Mouse (Mus musculus) urinary bladder, postnatal 10 days (tissue): ENCODE data around the gene Gm20388.

Experiments
- DNase-seq: peaks from one replicate; pipeline ENCODE4 v3.0.0; 2022; ENCODE audit warnings: low spot score

Gene Gm20388

DNA sequence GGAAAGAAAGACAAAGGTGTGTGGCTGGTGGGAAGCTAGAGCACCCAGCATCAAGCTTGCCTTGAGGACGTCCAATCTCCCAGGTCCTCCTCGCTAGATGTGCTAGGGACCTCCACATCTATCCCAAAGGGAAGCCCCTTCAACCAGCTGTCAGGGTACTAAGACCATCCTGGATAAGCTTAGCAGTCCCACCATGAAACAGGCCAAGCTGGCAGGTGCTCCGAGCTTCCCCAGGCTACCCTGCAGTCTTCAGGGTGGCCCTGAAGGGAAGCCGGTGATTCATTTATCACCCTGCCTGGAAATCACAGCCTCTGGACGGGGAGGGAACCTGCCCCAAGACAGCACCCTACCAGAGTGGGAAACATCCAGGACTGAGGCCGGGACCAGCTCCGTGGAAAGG lies 1165.9 kb downstream of the Gm20388 start:
- no peak for DNase-seq

DNA sequence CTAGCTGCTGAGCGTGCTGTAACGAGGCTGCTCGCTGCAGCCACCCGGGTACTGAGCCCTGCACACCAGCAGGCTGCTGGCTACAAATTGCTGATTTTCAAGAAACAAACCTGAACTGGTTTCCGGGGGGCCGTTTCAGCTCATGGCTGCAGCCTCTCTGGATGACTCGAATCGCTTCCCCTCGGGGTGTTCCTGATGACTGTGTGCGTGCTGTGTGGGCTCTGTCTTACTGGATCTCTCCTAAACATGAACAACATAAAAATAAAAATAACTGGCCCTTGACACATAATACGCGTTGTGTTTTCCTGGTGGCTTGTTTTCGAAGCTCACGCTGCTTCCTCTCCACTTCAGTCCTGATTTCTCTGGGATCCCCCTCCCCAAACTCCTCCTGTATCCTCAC lies 1168.1 kb downstream of the Gm20388 start:
- no peak for DNase-seq

DNA sequence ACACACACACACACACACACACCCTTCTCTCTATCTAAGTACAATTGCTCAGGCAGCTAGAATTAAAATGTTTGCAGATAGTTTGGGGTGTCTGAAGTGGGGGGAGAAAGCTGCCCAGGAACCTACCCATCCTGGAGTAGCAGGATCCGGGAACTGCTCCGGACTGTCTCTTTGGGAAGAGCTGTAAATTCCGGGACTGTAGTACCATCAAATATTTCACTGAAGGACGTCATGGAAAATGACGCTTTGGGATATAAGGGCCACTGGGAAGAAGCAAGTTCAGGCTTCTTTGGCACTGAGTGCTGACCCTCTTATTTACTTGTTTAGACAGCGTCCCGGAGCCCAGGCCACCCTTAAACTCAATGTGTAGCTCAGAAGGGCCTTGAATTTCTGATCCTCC lies 1168.6 kb downstream of the Gm20388 start:
- DNase-seq = no peak

DNA sequence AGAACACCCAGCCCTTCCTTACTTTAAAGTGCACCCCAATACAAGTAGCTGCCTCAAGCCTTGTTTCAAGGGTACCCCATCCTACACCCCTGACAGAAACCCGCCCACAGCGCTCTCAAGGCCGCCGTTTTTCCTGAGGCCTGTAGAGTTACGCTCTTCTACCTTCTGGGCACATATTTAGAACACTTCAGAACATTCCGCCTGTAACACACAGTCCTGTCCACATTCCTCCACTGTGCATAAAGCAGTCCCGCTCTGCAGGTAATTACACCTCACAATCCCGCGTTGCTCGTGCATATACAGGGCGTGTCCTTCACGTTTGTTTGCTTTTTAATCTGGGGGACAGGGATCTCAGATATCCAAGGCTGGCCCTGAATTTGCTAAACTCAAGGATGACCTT lies 1169.3 kb downstream of the Gm20388 start:
- DNase-seq = no peak

DNA sequence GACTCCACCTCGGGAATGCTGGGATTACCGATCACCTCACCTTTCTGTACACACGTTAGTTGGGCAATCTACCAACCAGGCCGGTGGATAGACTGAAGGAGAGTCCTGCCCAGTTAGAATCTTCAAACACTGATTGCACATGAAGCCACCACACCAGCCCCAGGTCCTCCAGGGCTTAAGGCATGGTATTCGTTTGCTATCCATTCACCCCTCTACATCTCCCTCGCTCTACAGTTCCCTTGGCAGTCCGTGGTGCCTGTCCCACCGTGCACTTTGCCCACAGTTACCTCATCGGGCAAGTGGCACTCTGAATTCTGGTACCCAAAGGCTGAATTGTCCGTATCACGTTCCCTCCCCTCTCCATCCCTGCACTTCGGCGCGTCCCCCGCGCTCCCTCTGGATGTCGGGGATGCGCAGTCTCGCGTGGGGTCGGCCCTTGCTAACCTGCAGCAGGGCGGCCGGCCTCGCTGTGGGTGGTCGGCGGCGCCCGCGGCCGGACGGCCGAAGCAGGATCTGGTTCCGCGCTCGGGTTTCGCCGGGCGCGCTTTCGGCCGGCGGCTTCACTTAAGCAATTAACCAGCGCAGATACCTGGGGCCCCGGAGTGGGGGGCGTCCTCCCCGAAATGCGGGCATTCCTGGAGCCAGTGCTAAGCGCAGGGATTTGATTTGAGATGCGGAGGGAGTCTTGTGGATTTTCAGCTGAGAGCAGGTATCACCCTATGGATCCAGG lies 1169.9 kb downstream of the Gm20388 start:
- no peak for DNase-seq

DNA sequence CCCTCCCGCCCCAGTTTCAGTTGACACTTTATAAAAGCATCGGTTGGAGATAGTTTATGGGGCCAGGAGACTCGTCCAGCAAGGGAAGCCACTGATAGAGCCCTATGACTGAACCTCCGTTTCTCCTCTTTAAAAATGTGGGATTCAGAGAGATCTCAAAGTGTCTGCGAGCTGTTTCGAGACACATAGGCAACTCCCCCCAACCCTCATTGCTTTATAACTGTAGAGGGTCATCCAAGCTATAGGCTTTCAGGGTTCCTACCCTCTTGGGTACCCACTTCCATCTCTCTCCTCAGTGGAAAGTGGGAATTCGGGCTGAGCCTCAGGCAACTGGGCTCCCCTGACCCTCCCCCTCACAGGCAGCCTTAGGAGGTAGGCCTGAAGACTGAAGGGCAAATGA lies 1170.8 kb downstream of the Gm20388 start:
- DNase-seq = no peak

DNA sequence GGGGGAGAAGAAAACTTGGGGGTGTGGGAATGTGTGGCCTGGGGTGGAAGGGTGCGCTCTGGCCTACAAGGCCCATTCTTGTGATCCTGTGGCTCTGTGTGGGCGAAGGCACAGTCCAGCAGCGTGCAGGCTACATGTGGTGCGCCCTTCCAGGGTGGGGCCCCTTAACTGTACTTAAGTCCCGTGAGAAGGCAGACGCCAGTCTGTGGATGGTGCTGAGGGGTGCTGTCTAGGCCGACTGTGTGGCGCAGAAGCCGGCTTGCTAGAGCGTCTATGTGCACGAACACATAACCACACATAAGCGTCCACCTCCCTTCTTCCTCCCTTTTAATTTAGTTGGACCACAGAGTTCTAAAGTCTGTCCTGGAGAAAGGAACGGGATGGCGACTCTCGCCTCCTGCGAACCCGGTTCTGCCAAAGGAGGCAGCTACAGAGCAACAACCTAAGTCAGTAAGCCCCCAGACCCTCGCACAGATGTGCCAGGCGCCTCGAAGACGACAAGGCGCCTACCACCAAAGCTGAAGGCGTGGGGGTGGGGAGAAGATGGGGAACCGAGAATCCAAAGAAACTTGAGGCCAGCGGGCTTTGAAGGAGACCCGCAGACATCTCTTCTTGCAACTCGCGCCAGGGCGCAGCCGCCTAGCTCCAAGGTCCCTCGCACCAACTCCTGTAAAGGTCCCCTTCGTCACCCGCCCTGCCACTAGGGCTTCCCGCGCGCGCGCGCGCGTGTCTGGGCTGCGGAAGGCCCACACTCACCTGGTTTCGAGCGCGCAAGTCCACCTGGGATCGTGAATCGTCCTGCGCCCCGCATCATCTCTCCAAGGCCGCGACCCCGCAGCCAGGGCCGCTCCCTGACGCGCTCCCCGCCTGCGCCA lies 1171.8 kb downstream of the Gm20388 start:
- no peak for DNase-seq

DNA sequence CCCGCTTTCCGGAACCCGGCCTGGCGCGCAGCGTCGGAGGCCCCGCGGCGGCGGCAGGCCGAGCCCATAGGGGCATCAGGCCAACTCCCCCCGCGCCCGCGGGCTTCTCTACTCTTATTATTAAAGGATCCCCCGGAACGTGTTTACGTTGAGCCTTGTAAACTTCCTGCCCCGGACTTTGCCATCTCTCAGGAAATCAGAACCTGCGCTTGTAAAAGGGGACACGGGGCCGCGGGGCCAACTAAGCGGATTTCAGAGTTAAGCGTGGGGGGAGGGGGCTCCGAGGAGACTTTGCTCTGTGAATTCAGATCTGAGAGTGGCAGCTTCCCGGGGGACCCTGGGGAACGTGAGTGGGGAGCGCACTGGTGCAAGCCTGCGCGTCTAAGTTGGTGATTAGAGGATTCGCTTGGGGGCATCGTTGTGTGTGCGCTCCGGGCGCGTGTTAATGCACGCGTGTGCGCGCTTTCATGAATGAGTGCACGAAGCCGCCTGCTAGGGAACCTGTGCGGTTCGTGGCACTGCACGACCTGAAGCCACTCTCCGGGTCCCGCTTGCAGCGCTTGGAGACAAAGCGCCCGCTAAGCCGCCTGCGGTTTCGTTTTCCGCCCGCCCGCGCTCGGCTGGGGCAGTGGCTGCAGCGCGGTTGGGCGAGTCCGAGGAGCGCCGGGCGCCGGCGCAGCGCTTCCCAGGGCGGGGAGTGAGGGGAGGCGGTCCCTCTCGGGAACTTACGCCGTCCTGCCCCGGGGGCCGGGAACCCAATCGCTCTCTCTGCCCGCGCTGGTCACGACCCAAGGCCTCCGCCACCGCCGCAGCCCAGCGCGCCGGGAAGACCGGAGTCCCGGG lies 1172.7 kb downstream of the Gm20388 start:
- DNase-seq = peak; percentile 52

DNA sequence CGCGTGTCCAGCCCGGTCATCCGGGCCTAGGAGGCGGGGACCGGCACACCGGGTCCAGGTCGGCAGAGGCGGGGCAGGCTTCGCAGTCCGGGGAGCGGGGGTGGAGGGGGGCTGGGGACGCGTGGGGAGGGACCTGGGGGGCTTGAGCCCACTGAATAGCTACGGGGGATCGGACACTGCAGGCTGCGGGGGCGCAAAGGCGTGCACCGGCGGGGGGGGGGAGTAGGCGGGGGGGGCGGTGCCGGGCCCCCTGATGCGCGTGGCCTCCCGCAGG lies 1173.2 kb downstream of the Gm20388 start:
- DNase-seq = no peak

DNA sequence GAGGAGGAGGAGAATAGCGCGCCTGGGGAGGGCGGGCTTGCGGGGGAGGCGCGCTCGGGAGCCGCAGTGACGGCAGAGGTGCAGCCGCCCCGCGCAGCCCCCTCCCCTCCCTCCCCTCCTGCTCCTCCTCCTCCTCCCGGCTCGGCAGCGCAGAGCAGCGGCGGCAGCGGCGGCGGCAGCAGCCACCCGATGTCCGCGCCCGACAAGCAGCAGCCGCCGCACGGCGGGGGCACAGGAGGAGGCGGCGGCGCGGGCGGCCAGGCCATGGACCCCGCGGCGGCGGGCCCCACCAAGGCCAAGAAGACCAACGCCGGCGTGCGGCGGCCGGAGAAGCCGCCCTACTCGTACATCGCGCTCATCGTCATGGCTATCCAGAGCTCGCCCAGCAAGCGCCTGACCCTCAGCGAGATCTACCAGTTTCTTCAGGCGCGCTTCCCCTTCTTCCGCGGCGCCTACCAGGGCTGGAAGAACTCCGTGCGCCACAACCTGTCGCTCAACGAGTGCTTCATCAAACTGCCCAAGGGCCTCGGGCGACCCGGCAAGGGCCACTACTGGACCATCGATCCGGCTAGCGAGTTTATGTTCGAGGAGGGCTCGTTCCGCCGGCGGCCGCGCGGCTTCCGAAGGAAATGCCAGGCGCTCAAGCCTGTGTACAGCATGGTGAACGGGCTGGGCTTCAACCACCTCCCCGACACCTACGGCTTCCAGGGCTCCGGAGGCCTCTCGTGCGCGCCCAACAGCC lies 1173.7 kb downstream of the Gm20388 start, which contains the start of gene Foxf1:
Gene Foxf1, plus strand, starts transcription at position 177 of the 742 bp plus-strand sequence.
- no peak for DNase-seq

DNA sequence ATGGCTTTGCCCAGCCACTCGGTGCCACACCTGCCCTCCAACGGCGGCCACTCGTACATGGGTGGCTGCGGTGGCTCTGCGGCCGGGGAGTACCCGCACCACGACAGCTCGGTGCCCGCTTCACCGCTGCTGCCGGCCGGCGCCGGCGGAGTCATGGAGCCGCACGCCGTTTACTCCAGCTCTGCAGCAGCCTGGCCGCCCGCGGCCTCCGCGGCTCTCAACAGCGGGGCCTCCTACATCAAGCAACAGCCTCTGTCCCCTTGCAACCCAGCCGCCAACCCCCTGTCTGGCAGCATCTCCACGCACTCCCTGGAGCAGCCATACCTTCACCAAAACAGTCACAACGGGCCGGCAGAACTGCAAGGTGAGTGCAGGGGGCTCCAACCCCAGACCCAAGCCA lies 1174.4 kb downstream of the Gm20388 start:
- no peak for DNase-seq

DNA sequence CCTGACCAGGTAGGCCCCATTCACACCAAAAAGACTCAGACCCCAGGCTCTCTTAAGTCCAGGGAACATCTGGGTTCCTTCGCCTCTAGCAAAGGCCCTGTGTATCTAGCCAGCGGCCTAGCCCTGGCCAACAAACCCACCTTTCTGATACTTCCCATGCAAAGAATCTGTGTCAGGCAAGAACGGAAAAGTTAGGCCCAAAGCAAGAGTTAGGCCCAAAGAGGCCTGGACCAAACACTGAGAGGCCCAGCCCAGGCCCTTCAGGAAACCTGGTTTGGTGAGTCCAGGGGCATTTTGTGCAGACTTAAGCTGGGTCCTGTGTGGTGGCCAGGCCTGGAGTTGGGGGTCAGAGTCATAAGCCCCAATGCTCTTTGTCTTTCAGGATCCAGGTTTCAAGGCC lies 1174.9 kb downstream of the Gm20388 start:
- no peak for DNase-seq

DNA sequence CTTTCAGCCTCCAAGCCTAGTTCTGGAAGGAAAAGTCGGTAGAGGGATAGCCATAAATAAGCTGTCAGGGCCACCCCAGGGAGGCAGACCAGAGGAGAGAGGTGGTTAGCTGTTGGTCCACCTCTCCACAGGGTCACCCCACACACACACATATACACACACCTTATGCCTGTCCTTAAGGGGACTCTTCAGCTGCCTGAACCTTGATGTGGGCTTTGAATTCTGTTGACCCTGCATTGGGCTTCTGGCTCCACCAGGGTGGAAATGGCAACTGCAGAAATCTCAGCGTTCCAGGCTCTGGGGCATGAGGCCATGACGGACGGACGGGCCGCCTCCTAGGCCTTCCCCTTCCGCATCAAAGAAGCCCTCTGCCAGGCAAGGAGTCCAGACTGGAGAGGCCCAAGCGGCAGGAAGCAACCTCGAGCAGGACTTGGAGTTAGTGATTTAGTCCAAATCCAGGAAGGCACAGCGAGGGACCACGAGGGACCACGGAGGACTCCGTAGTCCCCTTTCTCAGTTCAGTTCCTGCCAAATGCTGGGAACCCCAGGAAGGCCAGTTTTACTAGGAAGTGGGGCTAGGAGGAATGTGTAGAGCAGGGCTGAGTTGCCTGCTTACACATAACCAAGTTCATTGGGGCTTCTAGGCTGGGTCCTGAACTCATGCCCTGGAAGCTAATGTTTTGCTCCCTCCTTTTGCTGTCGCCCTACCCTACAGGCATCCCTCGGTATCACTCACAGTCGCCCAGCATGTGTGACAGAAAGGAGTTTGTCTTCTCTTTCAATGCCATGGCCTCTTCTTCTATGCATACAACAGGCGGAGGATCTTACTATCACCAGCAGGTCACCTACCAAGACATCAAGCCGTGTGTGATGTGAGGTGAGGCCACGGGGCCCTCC lies 1175.6 kb downstream of the Gm20388 start:
- DNase-seq = no peak

DNA sequence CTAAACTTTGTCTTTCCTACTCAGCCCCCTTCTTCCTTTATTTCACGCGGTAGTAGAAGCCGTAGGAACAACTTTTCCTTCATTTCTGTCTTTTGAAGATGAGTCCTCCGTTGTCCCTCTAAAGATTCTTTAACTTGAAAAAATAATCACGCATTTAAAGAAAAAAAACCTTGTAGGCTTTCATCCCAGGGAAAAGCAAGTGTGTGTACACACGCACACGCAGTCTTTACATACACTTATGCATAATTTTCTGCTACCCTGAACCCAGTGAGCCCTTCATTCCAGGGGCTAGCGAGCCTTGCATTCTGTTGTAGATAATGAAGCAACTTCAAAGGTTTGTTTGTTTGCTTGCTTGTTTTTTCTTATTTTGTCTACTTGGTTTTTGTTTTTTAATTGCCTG lies 1177.6 kb downstream of the Gm20388 start:
- no peak for DNase-seq

DNA sequence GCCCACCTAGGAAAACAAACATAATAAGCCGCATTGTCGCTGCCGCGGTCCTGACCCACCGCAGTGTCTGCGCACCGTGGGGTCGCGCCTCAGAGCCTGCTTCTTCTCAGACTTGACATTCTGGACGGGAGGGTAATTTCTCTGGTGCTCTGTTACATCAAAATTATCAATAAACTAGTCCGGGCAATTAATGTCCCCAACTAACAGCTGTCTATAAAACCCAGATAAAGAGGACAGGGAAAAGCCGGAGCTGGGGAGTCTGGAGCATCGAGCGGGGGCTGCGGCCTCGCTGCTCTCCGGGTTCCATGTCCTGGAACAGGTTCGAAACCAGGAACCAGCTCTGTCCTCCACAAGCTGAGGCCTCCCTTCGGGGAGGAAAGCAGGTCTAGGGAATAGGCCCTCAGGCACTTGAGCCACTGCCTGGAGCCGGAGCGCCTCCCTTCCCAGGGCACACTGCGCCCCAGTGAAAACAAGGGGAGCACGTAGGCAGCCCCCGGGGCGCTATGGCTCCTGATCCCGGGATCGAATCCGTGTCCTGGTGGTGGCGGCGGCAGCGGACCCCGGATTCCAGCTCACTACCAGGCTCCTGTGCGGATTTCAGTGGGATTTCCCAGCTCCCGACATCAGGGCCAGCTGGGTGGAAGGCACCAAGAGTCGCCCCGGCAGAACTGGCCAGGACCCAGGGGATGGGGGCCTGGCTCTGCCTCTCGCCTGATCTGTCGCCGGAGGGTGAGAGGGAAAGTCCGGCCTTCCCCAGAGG lies 1178.4 kb downstream of the Gm20388 start:
- no peak for DNase-seq

DNA sequence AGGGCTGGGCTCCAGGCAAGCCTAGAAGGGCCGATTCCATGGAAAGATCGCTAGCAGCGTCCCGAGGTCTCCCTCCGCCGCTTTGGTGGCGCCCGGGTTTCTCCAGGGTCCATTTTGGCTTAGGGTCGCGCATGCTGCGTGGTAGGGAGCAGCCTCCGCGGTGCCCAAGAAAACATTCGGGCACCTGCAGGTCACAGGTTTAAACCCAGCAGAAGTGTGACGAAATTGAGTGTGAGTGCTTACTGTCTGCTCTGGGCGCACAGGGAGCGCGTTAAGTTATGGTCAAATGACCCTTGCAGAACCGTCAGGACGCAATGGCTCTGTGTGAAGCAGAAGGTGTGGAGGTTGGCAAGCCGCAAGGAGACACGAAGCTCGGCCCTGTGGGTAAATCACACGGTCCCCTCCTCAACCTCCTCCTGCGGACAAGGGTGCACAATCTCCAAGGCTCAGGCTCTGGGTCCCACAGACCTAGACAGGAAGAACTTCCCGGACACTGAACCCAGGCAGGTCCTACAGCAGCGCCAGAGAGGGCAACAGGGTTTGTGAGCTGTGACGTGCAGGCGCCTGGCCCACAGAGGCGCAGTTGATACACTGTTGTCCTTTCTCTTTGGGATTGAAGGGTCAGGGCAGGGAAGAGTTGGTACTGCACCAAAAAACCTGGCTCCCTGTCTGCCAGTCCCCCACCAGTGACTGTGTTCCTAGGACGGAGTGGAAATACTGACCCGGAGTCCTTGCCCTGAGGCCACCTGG lies 1179.2 kb downstream of the Gm20388 start:
- DNase-seq = no peak

DNA sequence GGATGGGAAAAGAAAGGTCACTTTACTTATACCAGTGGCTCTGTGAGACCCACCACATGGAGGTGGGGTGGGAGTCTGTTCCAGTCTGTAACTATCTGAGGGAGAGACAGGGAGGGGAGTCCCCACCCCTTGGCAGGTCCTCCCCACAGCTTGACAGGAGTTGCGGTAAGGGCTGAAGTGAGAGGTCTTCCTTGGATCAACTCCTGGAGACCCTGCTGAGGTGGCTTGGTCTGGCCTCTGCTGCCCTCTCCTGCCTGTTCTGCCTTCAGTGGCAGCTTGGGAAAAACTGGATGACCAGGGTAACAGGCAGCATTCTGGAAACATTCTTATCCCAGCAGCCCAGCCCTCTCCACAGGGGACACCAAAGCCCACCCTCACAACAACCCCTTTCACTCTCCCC lies 1180.1 kb downstream of the Gm20388 start:
- no peak for DNase-seq

DNA sequence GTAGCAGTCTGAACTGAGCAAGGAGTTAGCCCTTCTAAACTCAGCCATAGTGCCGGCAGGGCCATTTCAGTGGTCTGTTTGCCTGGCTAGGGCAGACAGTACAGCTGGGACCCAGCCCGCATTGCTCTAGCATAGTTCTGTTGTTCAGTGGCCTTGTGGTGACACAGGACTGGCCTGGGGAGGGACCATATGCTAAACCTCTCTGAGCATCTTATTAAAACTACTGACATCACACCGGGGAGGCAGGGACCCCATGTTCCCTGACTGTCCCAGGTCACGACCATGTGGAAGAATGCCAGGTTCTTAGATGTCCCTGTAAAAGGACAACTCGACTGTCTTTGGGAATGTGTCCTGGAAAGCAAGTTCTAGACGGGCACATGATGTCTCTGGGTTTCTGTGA lies 1181.5 kb downstream of the Gm20388 start:
- DNase-seq = no peak

DNA sequence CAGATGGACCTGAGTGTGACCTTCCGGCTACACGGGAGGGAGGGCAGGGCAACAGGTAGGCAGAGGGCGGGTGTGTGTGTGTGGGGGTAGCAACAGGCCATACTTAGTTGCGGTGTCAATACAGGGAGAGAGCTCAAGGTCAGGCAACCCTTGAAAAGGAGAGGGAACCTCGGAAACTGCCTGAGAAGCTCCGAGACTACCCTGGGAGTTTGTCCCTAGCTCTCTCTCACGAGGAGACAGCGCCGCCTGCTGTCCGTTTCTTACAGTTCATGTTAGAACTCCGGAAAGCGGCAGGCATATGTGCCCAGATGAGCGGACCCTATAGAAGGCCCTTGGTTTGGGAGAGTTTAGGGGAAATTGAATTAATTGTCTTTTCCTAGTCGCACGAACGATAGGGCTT lies 1182.0 kb downstream of the Gm20388 start:
- peak; percentile 88 for DNase-seq

DNA sequence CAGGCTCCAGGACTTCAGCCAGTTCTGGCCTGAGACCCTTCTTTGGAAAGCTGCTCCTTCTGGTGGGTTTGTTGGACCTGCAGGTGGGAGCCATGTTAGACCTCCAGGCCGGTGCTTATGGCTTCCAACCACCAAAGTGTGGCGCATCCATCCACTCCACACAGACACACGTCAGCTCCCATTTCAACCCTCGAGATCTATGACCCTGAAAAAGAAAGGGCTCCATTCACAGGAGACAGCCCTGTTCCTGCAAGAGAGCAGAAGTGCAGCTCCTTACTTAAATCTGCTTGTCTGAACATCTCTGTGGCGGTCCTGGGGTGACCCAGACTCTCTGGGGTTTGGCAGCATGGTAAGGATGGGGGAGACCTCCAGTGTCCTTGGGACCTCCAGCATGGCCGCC lies 1182.9 kb downstream of the Gm20388 start:
- no peak for DNase-seq
